Mouse (Mus musculus) skeletal muscle tissue, postnatal 0 days (tissue): ENCODE data around the gene Cacng7. TPM values are rescaled to one million over a fixed set of nuclear protein-coding genes. Genes with fewer than 3 reads are reported as not detected.

Experiments used
- microRNA-seq, 2 experiments: library from miRNA; unstranded; fragments of <30 nt; microRNA quantifications; one replicate each; pipeline ENCODE4; 2016
- polyA plus RNA-seq: library from polyadenylated mRNA; unstranded; fragments of >200 nt; fragmentation: Nextera tagmentation; extraction: Ambion mirVana; gene quantifications from 2 replicates; pipeline ENCODE4 v1.2.1, GENCODE M21; 2015

Cacng7 gene
- polyA plus RNA-seq = 0.50 and 0.56 TPM in 2 replicates

GRCm38 (mm10) chr7:3332619-3333521 lies at the start of gene Cacng7:
Gene Cacng7, plus strand, starts transcription at chr7:3332955.

DNA sequence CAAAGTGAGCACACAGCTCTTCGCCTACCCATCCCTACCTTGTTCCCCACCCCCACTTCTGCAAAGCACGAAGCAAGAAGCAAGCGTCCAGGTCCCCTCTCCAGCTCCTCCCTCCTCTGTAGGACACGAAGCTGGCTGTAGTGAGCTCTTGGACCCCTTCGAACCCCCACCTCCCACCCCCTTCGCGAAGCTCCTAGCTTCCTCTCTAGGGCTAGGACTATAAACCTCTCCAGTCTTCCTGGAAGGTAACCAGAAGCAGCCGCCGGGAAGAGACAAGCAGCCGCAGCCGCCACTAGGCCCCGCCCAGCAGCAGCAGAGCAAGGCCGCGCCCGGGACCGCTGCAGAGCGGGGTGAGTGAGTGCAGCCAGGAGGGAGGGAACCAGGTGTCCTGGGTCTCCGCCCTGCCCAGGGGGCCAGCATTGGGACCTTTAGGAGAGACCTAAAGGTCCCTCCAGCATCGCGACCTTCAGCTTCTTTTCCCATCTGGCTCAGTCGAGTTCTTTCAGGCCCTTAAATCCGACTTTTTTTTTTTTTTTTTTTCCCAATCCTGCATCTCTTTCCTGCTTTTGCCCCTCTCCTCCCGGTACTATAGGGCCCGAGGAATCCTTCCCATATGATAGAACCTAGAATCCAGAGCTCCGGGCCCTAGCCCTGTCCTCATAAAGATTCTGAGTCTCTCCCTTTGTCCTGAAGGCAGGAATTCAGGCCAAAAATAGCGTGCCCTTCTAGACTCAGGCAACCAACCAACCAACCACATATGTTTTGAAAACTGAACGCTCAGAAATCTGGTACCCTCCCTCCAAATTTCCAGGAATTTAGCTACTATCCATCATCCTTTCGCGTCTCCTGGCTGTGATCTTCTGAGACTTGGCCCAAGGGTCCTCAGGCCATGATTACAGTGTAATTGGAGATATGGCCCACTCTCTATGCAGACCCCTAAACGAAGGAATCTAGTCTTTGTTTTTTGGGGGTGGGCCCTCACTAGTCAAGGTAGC lies 43.5 kb upstream of the Cacng7 start, which contains the start of the genes Myadm and Prkcg:
TSS of gene Myadm (plus strand) at position 105 of the 995 bp plus-strand sequence.
TSS of gene Prkcg (plus strand) at position 204 of the 995 bp plus-strand sequence.

DNA sequence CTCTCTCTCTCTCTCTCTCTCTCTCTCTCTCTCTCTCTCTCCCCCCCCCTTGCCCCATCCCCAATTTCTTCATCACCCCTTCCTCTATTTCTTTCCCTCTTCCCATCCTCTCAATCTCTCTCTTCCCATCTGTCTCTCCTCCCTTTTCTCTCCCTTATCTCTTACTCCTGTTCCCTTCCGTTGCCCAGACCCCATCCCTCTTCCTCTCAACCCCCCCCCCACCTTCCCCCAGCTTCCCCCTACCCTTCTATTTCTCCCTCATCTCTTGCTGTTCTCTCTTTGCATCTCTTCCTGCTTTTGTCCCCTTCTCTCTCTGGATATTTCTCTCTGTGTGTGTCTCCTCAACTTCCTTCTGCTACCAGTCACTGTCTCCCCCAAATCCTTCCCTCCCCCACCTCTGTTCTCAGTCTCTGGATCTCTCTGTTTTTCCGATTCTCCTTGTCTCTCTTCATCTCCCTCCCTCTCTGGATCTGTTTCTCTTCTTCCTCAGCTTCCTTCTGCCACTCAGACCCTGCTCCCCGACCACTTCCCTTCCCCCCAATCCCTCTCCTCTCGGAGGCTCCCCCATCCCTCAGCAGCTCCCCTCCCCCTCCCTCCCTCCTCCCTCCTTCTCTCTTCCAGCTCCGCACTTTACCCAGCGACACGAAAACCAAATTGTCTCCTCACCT lies 57.8 kb downstream of the Cacng7 start, which contains the start of gene Cacng8:
TSS of gene Cacng8 (plus strand) at position 271 of the 668 bp plus-strand sequence.

Small RNA genes lying within 50 kb of the gene (microRNA-seq; reads per million reads assigned to microRNA genes)
- 1.3 to 3.6 reads per million in 2 experiments for gene Gm23450

Other genes with a start within 250 kb of the Cacng7 start
- 0.33 TPM in 1 of 2 replicates, not detected in the other for gene AU018091, start 163.8 kb upstream of the Cacng7 start, polyA plus RNA-seq
- 0.04 and 0.05 TPM in 2 replicates for gene Nlrp12, start 83.2 kb upstream of the Cacng7 start, polyA plus RNA-seq
- gene Myadm, start 43.9 kb upstream of the Cacng7 start, polyA plus RNA-seq = 124 and 140 TPM in 2 replicates
- 0.22 and 0.99 TPM in 2 replicates for gene Prkcg, start 43.8 kb upstream of the Cacng7 start, polyA plus RNA-seq
- gene Cacng8, start 57.7 kb downstream of the Cacng7 start, polyA plus RNA-seq = 0.27 TPM in 1 of 2 replicates, not detected in the other
- gene Cacng6, start 91.2 kb downstream of the Cacng7 start, polyA plus RNA-seq = 97.3 and 101 TPM in 2 replicates
- 0.30 and 0.50 TPM in 2 replicates for gene Tarm1, start 169.7 kb downstream of the Cacng7 start, polyA plus RNA-seq